ENCODE assay signal across 8 mouse cellular contexts in genomic region chr14:9393271-9393771, GRCm38 (mm10).
A peak's percentile ranks its signal among the peaks of the same experiment; 100 is the strongest.
DNase-seq lines count a peak whose midpoint lies in the region; ATAC-seq and TF ChIP-seq lines count a peak whose summit lies in the region.

No protein-coding gene starts in this region.

- intact Hi-C loops in left cerebral cortex, postnatal 25 days (cut with DNase I), result loop anchor here (5.0 to 10.0 kb wide), 3 partner anchors 251 to 786 kb away; no protein-coding TSS in a partner anchor

- peak; percentile 70 for ATAC-seq in granulocyte monocyte progenitor cell, adult 5-6 weeks (replicated peaks; ENCODE audit: poor library complexity, severe bottlenecking)
- no peak for ATAC-seq in intestine, postnatal 0 days
- no peak for ATAC-seq in midbrain, postnatal 0 days (ENCODE audit: low FRiP score)

- H3K27me3 ChIP-seq in intestine, postnatal 0 days (replicated peaks; ENCODE audit: control insufficient read depth, insufficient read depth, low read length), result no peaks in the 10 kb centered on the region
- no peaks in the 10 kb centered on the region for H3K27me3 ChIP-seq in midbrain, postnatal 0 days (ENCODE audit: insufficient read depth, low read length)

- H3K4me2 ChIP-seq in intestine, postnatal 0 days (replicated peaks; ENCODE audit: low read depth), result no peak overlapping the region
- no peak overlapping the region for H3K4me2 ChIP-seq in midbrain, postnatal 0 days (ENCODE audit: low read depth, low read length, poor library complexity, severe bottlenecking)

- peak; percentile 15 to 50 for DNase-seq in spleen, adult 18-20 months
- DNase-seq in spleen, adult 12 weeks (ENCODE audit: low spot score), result no peak
- DNase-seq in embryo, embryonic 10.5 days (ENCODE audit: low spot score), result peak; percentile 87
- peak; percentile 79 to 85 for DNase-seq in left cerebral cortex, postnatal 25 days (ENCODE audit: low spot score in 2 of 2)
- peak; percentile 76 for DNase-seq in midbrain, postnatal 0 days (ENCODE audit: low spot score)
- DNase-seq in telencephalon, adult 2 months (ENCODE audit: low read depth, low spot score), result peak; percentile 56

- TF ChIP-seq CTCF in intestine, postnatal 0 days (IDR thresholded peaks at IDR 0.05; ENCODE audit: low read depth), result peak; percentile 88
- peak; percentile 97 for TF ChIP-seq CTCF in midbrain, postnatal 0 days (IDR thresholded peaks at IDR 0.05)

- H3K9ac ChIP-seq in intestine, postnatal 0 days (ENCODE audit: low read depth, low read length), result no peak overlapping the region
- H3K9ac ChIP-seq in midbrain, postnatal 0 days (replicated peaks; ENCODE audit: low read length, poor library complexity, severe bottlenecking), result no peak overlapping the region

- no peaks in the 10 kb centered on the region for H3K4me1 ChIP-seq in intestine, postnatal 0 days (replicated peaks; ENCODE audit: control insufficient read depth, insufficient read depth, low read length)
- no peaks in the 10 kb centered on the region for H3K4me1 ChIP-seq in midbrain, postnatal 0 days (ENCODE audit: insufficient read depth, low read length)

- WGBS in intestine, postnatal 0 days, result 14% methylated on average over 4 of the region's 4 CpGs
- WGBS in midbrain, postnatal 0 days, result 18% methylated on average over 4 of the region's 4 CpGs

- no peaks in the 10 kb centered on the region for H3K9me3 ChIP-seq in intestine, postnatal 0 days (ENCODE audit: control insufficient read depth)
- H3K9me3 ChIP-seq in midbrain, postnatal 0 days (ENCODE audit: low read length), result no peaks in the 10 kb centered on the region

- H3K36me3 ChIP-seq in intestine, postnatal 0 days (ENCODE audit: control insufficient read depth, insufficient read depth), result no peaks in the 10 kb centered on the region
- H3K36me3 ChIP-seq in midbrain, postnatal 0 days (ENCODE audit: insufficient read depth, low read length), result no peaks in the 10 kb centered on the region

- no peak overlapping the region for H3K27ac ChIP-seq in intestine, postnatal 0 days (ENCODE audit: low read depth, low read length)
- no peak overlapping the region for H3K27ac ChIP-seq in midbrain, postnatal 0 days (ENCODE audit: low read depth, low read length)

- H3K4me3 ChIP-seq in intestine, postnatal 0 days (ENCODE audit: low read depth, low read length), result no peak overlapping the region
- H3K4me3 ChIP-seq in midbrain, postnatal 0 days (ENCODE audit: low read depth, low read length), result no peak overlapping the region
